12 mouse cellular contexts compared by ENCODE assay signal in the genomic region with DNA sequence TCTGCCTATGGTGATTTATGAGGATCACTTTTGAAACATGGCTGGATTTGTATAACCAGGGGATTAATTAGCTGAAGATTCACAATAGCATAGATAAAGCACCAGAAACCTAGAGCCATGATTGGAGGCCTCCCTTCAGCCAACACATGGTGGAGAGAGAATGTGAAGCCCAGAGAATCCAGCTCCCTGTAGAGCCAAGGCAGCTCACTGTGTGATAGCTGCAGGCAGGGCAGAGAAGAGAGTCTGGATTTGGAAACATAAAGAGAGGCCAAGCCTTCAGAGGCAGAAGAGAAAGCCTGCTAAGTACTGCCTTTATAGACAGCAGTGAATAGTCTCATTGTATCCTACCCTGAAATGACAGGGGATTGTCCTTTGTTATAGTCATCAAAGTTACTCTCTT.
DNase-seq lines count a peak whose midpoint lies in the region; ATAC-seq and TF ChIP-seq lines count a peak whose summit lies in the region.
"Had no signal": no experiment of that assay in that cellular context is flagged by ENCODE, and none has a peak within 500 bp of the region (broad histone marks: within the 10 kb centered on the region; RNA-seq: fewer than 3 reads in every experiment).

No protein-coding gene starts in this region.

- peak; percentile 51; the same call in 1 of the 2 replicates for ATAC-seq in forebrain, embryonic 13.5 days
- ATAC-seq in hindbrain, postnatal 0 days = peak; percentile 35; the same call in 1 of the 2 replicates
- ATAC-seq in megakaryocyte-erythroid progenitor cell, adult 5-6 weeks (replicated peaks; ENCODE audit: low FRiP score, low TSS enrichment, poor library complexity, severe bottlenecking) = no peak
- ATAC-seq: CD4-positive, CD25-positive, alpha-beta regulatory T cell, adult 4 months had no signal

- no peak overlapping the region for H3K27ac ChIP-seq in forebrain, embryonic 13.5 days
- 0 out of 2 replicates have a peak overlapping the region, but pooled peaks have one; percentile 1 for H3K27ac ChIP-seq in hindbrain, postnatal 0 days
- H3K27ac ChIP-seq: embryonic facial prominence, embryonic 13.5 days; heart, embryonic 13.5 days had no signal

- TF ChIP-seq CTCF in hindbrain, postnatal 0 days (IDR thresholded peaks at IDR 0.05; ENCODE audit: low read depth) = no peak
- no peak for TF ChIP-seq CTCF in lung, adult 2 months (IDR thresholded peaks at IDR 0.05; ENCODE audit: insufficient read depth, low read length)

- peaks cover 32% of the 10 kb centered on the region for H3K4me1 ChIP-seq in forebrain, embryonic 13.5 days
- H3K4me1 ChIP-seq in hindbrain, postnatal 0 days (ENCODE audit: insufficient read depth, low read length) = peaks cover 8% of the 10 kb centered on the region
- H3K4me1 ChIP-seq in lung, adult 2 months (ENCODE audit: control insufficient read depth, insufficient read depth, low read length) = no peaks in the 10 kb centered on the region
- H3K4me1 ChIP-seq: embryonic facial prominence, embryonic 13.5 days had no signal

- H3K36me3 ChIP-seq in forebrain, embryonic 13.5 days (ENCODE audit: poor library complexity, severe bottlenecking) = no peaks in the 10 kb centered on the region
- H3K36me3 ChIP-seq in hindbrain, postnatal 0 days (ENCODE audit: insufficient read depth, low read length) = no peaks in the 10 kb centered on the region
- H3K36me3 ChIP-seq: embryonic facial prominence, embryonic 13.5 days; heart, embryonic 13.5 days had no signal

- no peak for TF ChIP-seq POLR2A in lung, adult 2 months (IDR thresholded peaks at IDR 0.05; ENCODE audit: borderline replicate concordance, extremely low read depth, low read depth, low read length)

- H3K27me3 ChIP-seq in forebrain, embryonic 13.5 days = no peaks in the 10 kb centered on the region
- H3K27me3 ChIP-seq in hindbrain, postnatal 0 days (ENCODE audit: insufficient read depth, low read length) = no peaks in the 10 kb centered on the region
- H3K27me3 ChIP-seq: embryonic facial prominence, embryonic 13.5 days; heart, embryonic 13.5 days had no signal

- peak; percentile 15 for DNase-seq in retina, postnatal 1 day
- no peak for DNase-seq in retina, embryonic 14.5 days (ENCODE audit: low spot score)
- DNase-seq in hindbrain, postnatal 0 days (ENCODE audit: low spot score) = peak; percentile 14
- no peak for DNase-seq in gastrocnemius, postnatal 10 days
- DNase-seq in lung, adult 2 months = no peak
- DNase-seq: cerebellum, adult 9-10 months; kidney, adult 9 months had no signal

- no peak overlapping the region for H3K4me2 ChIP-seq in forebrain, embryonic 13.5 days
- H3K4me2 ChIP-seq in hindbrain, postnatal 0 days (ENCODE audit: low read depth, low read length) = no peak overlapping the region
- H3K4me2 ChIP-seq: embryonic facial prominence, embryonic 13.5 days; heart, embryonic 13.5 days had no signal

- no peak overlapping the region for H3K9ac ChIP-seq in forebrain, embryonic 13.5 days
- no peak overlapping the region for H3K9ac ChIP-seq in hindbrain, postnatal 0 days (replicated peaks; ENCODE audit: low read length)
- H3K9ac ChIP-seq: embryonic facial prominence, embryonic 13.5 days; heart, embryonic 13.5 days had no signal

- no peaks in the 10 kb centered on the region for H3K9me3 ChIP-seq in forebrain, embryonic 13.5 days (replicated peaks)
- no peaks in the 10 kb centered on the region for H3K9me3 ChIP-seq in hindbrain, postnatal 0 days (ENCODE audit: low read length)
- H3K9me3 ChIP-seq: embryonic facial prominence, embryonic 13.5 days; heart, embryonic 13.5 days had no signal

- no peak overlapping the region for H3K4me3 ChIP-seq in forebrain, embryonic 13.5 days
- H3K4me3 ChIP-seq in hindbrain, postnatal 0 days (ENCODE audit: low read length) = no peak overlapping the region
- no peak overlapping the region for H3K4me3 ChIP-seq in lung, adult 2 months (replicated peaks; ENCODE audit: extremely low read depth, low read depth, low read length)
- H3K4me3 ChIP-seq: embryonic facial prominence, embryonic 13.5 days; heart, embryonic 13.5 days had no signal

Comparison
In these comparisons a context has a peak if more than half of its experiments do, and no peak if none do; other contexts are left out.
1. DNase-seq: peak in retina, postnatal 1 day (single experiment) and hindbrain, postnatal 0 days (single experiment); none in retina, embryonic 14.5 days (single experiment), gastrocnemius, postnatal 10 days (single experiment) and lung, adult 2 months (single experiment).